Mouse (Mus musculus): ENCODE results near the gene Gata3. TPM values are rescaled to one million over a fixed set of nuclear protein-coding genes. Genes with fewer than 3 reads are reported as not detected.

Gene Gata3
- 4.0 and 4.8 TPM in 2 replicates for polyA plus RNA-seq (2014; fragmentation: Nextera tagmentation; extraction: Ambion mirVana)

GRCm38 (mm10) chr2:9889651-9890183, at the start of gene Gata3:
TSS of gene Gata3 (minus strand) at chr2:9890034.
- no peak within 1 kb of the TSS for H3K9ac ChIP-seq (ENCODE audit: low read depth, low read length)
- no peaks in the 10 kb centered on the region for H3K4me1 ChIP-seq (replicated peaks; ENCODE audit: control insufficient read depth, insufficient read depth, low read length)
- H3K4me3 ChIP-seq (ENCODE audit: low read depth, low read length) = peak within 1 kb of the TSS; percentile 41
- 0% methylated on average over 23 of the region's 23 CpGs for WGBS
- no peak for ATAC-seq (replicated peaks; ENCODE audit: low FRiP score)
- H3K36me3 ChIP-seq (ENCODE audit: control insufficient read depth, insufficient read depth, low read length) = no peaks in the 10 kb centered on the region
- no peak within 1 kb of the TSS for H3K27ac ChIP-seq (ENCODE audit: low read depth, low read length)
- H3K27me3 ChIP-seq (replicated peaks; ENCODE audit: control insufficient read depth, insufficient read depth, low read length) = peaks cover 95% of the 10 kb centered on the region
- DNase-seq (ENCODE audit: low spot score) = no peak
- H3K9me3 ChIP-seq (ENCODE audit: control insufficient read depth, low read length) = no peaks in the 10 kb centered on the region
- H3K4me2 ChIP-seq = peak within 1 kb of the TSS; percentile 71

- H3K27me3 ChIP-seq (replicated peaks; ENCODE audit: control insufficient read depth, insufficient read depth, low read length) = no peaks in the 10 kb centered on the region
- no peak overlapping the region for H3K4me2 ChIP-seq
- H3K9ac ChIP-seq (ENCODE audit: low read depth, low read length) = no peak overlapping the region
- no peak overlapping the region for H3K4me3 ChIP-seq (ENCODE audit: low read depth, low read length)
- no peaks in the 10 kb centered on the region for H3K36me3 ChIP-seq (ENCODE audit: control insufficient read depth, insufficient read depth, low read length)
- H3K4me1 ChIP-seq (replicated peaks; ENCODE audit: control insufficient read depth, insufficient read depth, low read length) = no peaks in the 10 kb centered on the region
- whole genome bisulfite sequencing = 76% methylated on average over 4 of the region's 4 CpGs
- ATAC-seq (replicated peaks; ENCODE audit: low FRiP score) (no peak), DNase-seq (ENCODE audit: low spot score) (no peak)
- H3K27ac ChIP-seq (ENCODE audit: low read depth, low read length) = no peak overlapping the region
- no peaks in the 10 kb centered on the region for H3K9me3 ChIP-seq (ENCODE audit: control insufficient read depth, low read length)
Observed at GRCm38 (mm10) chr2:9939250-9939649, 49.4 kb upstream of the Gata3 start.

GRCm38 (mm10) chr2:9935965-9936364, 46.1 kb upstream of the Gata3 start:
- no peak for ATAC-seq (replicated peaks; ENCODE audit: low FRiP score)
- DNase-seq (ENCODE audit: low spot score) = no peak

GRCm38 (mm10) chr2:9926905-9927283, 37.1 kb upstream of the Gata3 start:
- WGBS = 77% methylated on average over 4 of the region's 4 CpGs
- ATAC-seq (replicated peaks; ENCODE audit: low FRiP score) = no peak

More at GRCm38 (mm10) chr2:9935965-9936364, 46.1 kb upstream of the Gata3 start:
- Histone ChIP-seq H3K4me3 (ENCODE audit: low read depth, low read length) (no peak overlapping the region), H3K4me2 (no peak overlapping the region), H3K9ac (ENCODE audit: low read depth, low read length) (no peak overlapping the region), H3K27ac (ENCODE audit: low read depth, low read length) (no peak overlapping the region), H3K36me3 (ENCODE audit: control insufficient read depth, insufficient read depth, low read length) (no peaks in the 10 kb centered on the region), H3K27me3 (replicated peaks; ENCODE audit: control insufficient read depth, insufficient read depth, low read length) (no peaks in the 10 kb centered on the region), H3K9me3 (ENCODE audit: control insufficient read depth, low read length) (no peaks in the 10 kb centered on the region), H3K4me1 (replicated peaks; ENCODE audit: control insufficient read depth, insufficient read depth, low read length) (no peaks in the 10 kb centered on the region)
- no CpG with 5 or more reads among the region's 1 CpGs for WGBS

GRCm38 (mm10) chr2:9926194-9926904, 36.5 kb upstream of the Gata3 start:
- WGBS = 47% methylated on average over 7 of the region's 7 CpGs
- H3K4me2 ChIP-seq = peak overlapping the region; percentile 8; the same call in 1 of the 2 replicates
- no peaks in the 10 kb centered on the region for H3K27me3 ChIP-seq (replicated peaks; ENCODE audit: control insufficient read depth, insufficient read depth, low read length)
- H3K9ac ChIP-seq (ENCODE audit: low read depth, low read length) = no peak overlapping the region
- no peaks in the 10 kb centered on the region for H3K9me3 ChIP-seq (ENCODE audit: control insufficient read depth, low read length)
- peak overlapping the region; percentile 39 for H3K27ac ChIP-seq (ENCODE audit: low read depth, low read length)
- ATAC-seq (replicated peaks; ENCODE audit: low FRiP score) (peak; percentile 49), DNase-seq (ENCODE audit: low spot score) (no peak)
- H3K36me3 ChIP-seq (ENCODE audit: control insufficient read depth, insufficient read depth, low read length) = no peaks in the 10 kb centered on the region; the same call in 1 of the 2 replicates
- H3K4me3 ChIP-seq (ENCODE audit: low read depth, low read length) = no peak overlapping the region
- H3K4me1 ChIP-seq (replicated peaks; ENCODE audit: control insufficient read depth, insufficient read depth, low read length) = 0 out of 2 replicates have a peak, but pooled peaks cover 2% of the 10 kb centered on the region

More at GRCm38 (mm10) chr2:9926905-9927283, 37.1 kb upstream of the Gata3 start:
- DNase-seq (ENCODE audit: low spot score) = no peak
- Histone ChIP-seq H3K4me3 (ENCODE audit: low read depth, low read length) (no peak overlapping the region), H3K4me1 (replicated peaks; ENCODE audit: control insufficient read depth, insufficient read depth, low read length) (0 out of 2 replicates have a peak, but pooled peaks cover 2% of the 10 kb centered on the region), H3K4me2 (no peak overlapping the region), H3K27ac (ENCODE audit: low read depth, low read length) (no peak overlapping the region), H3K9me3 (ENCODE audit: control insufficient read depth, low read length) (no peaks in the 10 kb centered on the region), H3K36me3 (ENCODE audit: control insufficient read depth, insufficient read depth, low read length) (no peaks in the 10 kb centered on the region; the same call in 1 of the 2 replicates), H3K27me3 (replicated peaks; ENCODE audit: control insufficient read depth, insufficient read depth, low read length) (no peaks in the 10 kb centered on the region), H3K9ac (ENCODE audit: low read depth, low read length) (no peak overlapping the region)

GRCm38 (mm10) chr2:9918691-9919471, 29.0 kb upstream of the Gata3 start:
- Histone ChIP-seq H3K4me1 (replicated peaks; ENCODE audit: control insufficient read depth, insufficient read depth, low read length) (no peaks in the 10 kb centered on the region), H3K27me3 (replicated peaks; ENCODE audit: control insufficient read depth, insufficient read depth, low read length) (no peaks in the 10 kb centered on the region), H3K4me2 (no peak overlapping the region), H3K27ac (ENCODE audit: low read depth, low read length) (peak overlapping the region; percentile 26; the same call in 1 of the 2 replicates), H3K9me3 (ENCODE audit: control insufficient read depth, low read length) (no peaks in the 10 kb centered on the region), H3K36me3 (ENCODE audit: control insufficient read depth, insufficient read depth, low read length) (peaks cover 8% of the 10 kb centered on the region; the same call in 1 of the 2 replicates), H3K4me3 (ENCODE audit: low read depth, low read length) (no peak overlapping the region), H3K9ac (ENCODE audit: low read depth, low read length) (no peak overlapping the region)
- DNase-seq (ENCODE audit: low spot score) (no peak), ATAC-seq (replicated peaks; ENCODE audit: low FRiP score) (peak; percentile 61)
- WGBS = 79% methylated on average over 17 of the region's 17 CpGs

GRCm38 (mm10) chr2:9917602-9918001, 27.8 kb upstream of the Gata3 start:
- Histone ChIP-seq H3K27me3 (replicated peaks; ENCODE audit: control insufficient read depth, insufficient read depth, low read length) (no peaks in the 10 kb centered on the region), H3K27ac (ENCODE audit: low read depth, low read length) (no peak overlapping the region), H3K4me3 (ENCODE audit: low read depth, low read length) (no peak overlapping the region), H3K4me1 (replicated peaks; ENCODE audit: control insufficient read depth, insufficient read depth, low read length) (no peaks in the 10 kb centered on the region), H3K4me2 (no peak overlapping the region), H3K9me3 (ENCODE audit: control insufficient read depth, low read length) (no peaks in the 10 kb centered on the region), H3K9ac (ENCODE audit: low read depth, low read length) (no peak overlapping the region), H3K36me3 (ENCODE audit: control insufficient read depth, insufficient read depth, low read length) (peaks cover 8% of the 10 kb centered on the region; the same call in 1 of the 2 replicates)
- no peak for DNase-seq (ENCODE audit: low spot score)
- 85% methylated on average over 9 of the region's 9 CpGs for WGBS
- ATAC-seq (replicated peaks; ENCODE audit: low FRiP score) = no peak

- Histone ChIP-seq H3K4me3 (ENCODE audit: low read depth, low read length) (peak overlapping the region; percentile 28), H3K4me1 (replicated peaks; ENCODE audit: control insufficient read depth, insufficient read depth, low read length) (0 out of 2 replicates have a peak, but pooled peaks cover 6% of the 10 kb centered on the region), H3K36me3 (ENCODE audit: control insufficient read depth, insufficient read depth, low read length) (no peaks in the 10 kb centered on the region), H3K27ac (ENCODE audit: low read depth, low read length) (no peak overlapping the region), H3K9me3 (ENCODE audit: control insufficient read depth, low read length) (no peaks in the 10 kb centered on the region), H3K27me3 (replicated peaks; ENCODE audit: control insufficient read depth, insufficient read depth, low read length) (no peaks in the 10 kb centered on the region), H3K9ac (ENCODE audit: low read depth, low read length) (no peak overlapping the region; the same call in 1 of the 2 replicates), H3K4me2 (peak overlapping the region; percentile 62)
- DNase-seq (ENCODE audit: low spot score) (no peak), ATAC-seq (replicated peaks; ENCODE audit: low FRiP score) (peak; percentile 76)
- 1% methylated on average over 11 of the region's 11 CpGs for WGBS
Observed at GRCm38 (mm10) chr2:9905995-9906394, 16.2 kb upstream of the Gata3 start.

All from liver, embryonic 11.5 days (tissue).